Mouse (Mus musculus): Measurements from ENCODE around the gene Shcbp1. TPM values are rescaled to one million over a fixed set of nuclear protein-coding genes. Genes with fewer than 3 reads are reported as not detected.
"Not testable (repeated sequence)": the region's sequence is repeated elsewhere in the genome, so short reads cannot be mapped to it uniquely, and the experiment has no call there.

Shcbp1 gene
- 57.0 and 60.4 TPM in 2 replicates for polyA plus RNA-seq (2015; fragmentation: Nextera tagmentation; extraction: Ambion mirVana)

GRCm38 (mm10) chr8:4779254-4780055 is at the start of gene Shcbp1:
Gene Shcbp1 (minus strand): TSS chr8:4779567.
- Histone ChIP-seq H3K4me3 (peak within 1 kb of the TSS; percentile 77), H3K9me3 (replicated peaks) (no peaks in the 10 kb centered on the region), H3K27me3 (no peaks in the 10 kb centered on the region), H3K9ac (peak within 1 kb of the TSS; percentile 73), H3K4me1 (peaks cover 15% of the 10 kb centered on the region), H3K27ac (no peak within 1 kb of the TSS), H3K36me3 (ENCODE audit: poor library complexity, severe bottlenecking) (peaks cover 12% of the 10 kb centered on the region), H3K4me2 (peak within 1 kb of the TSS; percentile 77)
- ATAC-seq: peak; percentile 98
- 3% methylated on average over 29 of the region's 29 CpGs for WGBS

DNA sequence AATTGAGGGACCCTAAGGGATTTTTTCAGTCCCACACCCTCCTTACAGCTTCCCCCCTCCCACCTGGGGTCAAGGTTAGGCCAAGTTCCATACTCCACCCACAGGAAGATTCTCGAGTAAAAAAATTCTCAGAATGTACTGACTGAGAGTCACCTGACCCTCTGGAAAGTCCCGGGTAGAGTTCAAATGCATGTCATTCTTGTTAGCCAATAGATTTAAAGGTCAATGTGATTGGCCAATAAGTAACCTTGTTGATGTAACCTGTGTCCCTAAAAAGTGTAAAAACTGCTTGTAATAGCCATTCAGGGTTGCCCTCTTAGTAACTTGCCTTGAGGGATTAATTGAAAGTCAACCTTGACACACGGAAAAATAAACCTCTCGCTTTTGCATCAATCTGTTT is 29.5 kb upstream of the Shcbp1 start:
- Histone ChIP-seq H3K9ac (no peak overlapping the region), H3K4me2 (no peak overlapping the region), H3K27me3 (no peaks in the 10 kb centered on the region), H3K27ac (no peak overlapping the region), H3K9me3 (replicated peaks) (no peaks in the 10 kb centered on the region), H3K4me1 (no peaks in the 10 kb centered on the region), H3K4me3 (no peak overlapping the region), H3K36me3 (ENCODE audit: poor library complexity, severe bottlenecking) (no peaks in the 10 kb centered on the region)
- 93% methylated on average over 4 of the region's 4 CpGs for WGBS
- ATAC-seq: no peak

DNA sequence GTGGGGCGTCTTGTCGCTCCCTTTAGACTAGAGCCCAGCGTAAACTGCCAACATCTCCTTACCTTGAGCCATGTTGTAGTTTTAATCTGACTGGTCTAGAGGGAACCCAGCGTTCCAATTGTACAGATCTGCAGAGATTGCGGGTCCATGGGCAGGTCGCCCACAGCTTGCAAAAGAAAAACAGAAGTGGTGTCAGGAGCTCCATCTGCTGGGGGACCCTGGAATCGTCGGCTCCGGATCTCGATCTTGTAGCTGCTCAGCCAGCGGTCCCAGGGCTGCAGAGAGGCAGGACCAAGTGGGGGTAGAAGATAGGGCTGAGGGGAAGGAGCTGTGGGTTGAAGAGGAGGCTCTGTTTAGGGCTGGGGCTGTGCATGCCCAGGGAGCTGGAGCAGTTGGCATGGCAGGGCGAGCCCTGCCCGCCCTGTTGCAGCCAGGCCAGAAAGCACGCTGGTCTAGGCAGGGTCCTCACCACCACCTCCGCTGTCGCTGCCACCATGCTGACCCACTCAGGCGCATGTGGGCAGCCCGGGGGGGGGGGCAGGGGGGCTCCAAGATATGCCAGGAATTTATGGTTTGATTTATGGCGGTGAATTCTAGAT is 21.3 kb upstream of the Shcbp1 start:
- H3K27me3 ChIP-seq: no peaks in the 10 kb centered on the region
- H3K27ac ChIP-seq: no peak overlapping the region
- 62% methylated on average over 19 of the region's 19 CpGs for WGBS
- no peak overlapping the region for H3K9ac ChIP-seq
- H3K36me3 ChIP-seq (ENCODE audit: poor library complexity, severe bottlenecking): no peaks in the 10 kb centered on the region
- H3K4me2 ChIP-seq: 0 out of 2 replicates have a peak overlapping the region, but pooled peaks have one; percentile 14
- ATAC-seq: peak; percentile 50
- no peak overlapping the region for H3K4me3 ChIP-seq
- H3K9me3 ChIP-seq (replicated peaks): no peaks in the 10 kb centered on the region
- H3K4me1 ChIP-seq: no peaks in the 10 kb centered on the region

- 79% methylated on average over 5 of the region's 6 CpGs for WGBS
- H3K4me3 ChIP-seq: peak overlapping the region; percentile 77
- ATAC-seq: no peak
These were observed 1.1 kb downstream of the Shcbp1 start for GRCm38 (mm10) chr8:4778266-4778665.

GRCm38 (mm10) chr8:4764751-4765150 is 14.6 kb downstream of the Shcbp1 start:
- no peak overlapping the region for H3K9ac ChIP-seq
- no peak overlapping the region for H3K27ac ChIP-seq
- no peak for ATAC-seq
- WGBS: 94% methylated on average over 4 of the region's 4 CpGs
- H3K4me3 ChIP-seq: no peak overlapping the region
- H3K9me3 ChIP-seq (replicated peaks): no peaks in the 10 kb centered on the region
- H3K4me1 ChIP-seq: no peaks in the 10 kb centered on the region
- H3K27me3 ChIP-seq: no peaks in the 10 kb centered on the region
- no peaks in the 10 kb centered on the region for H3K36me3 ChIP-seq (ENCODE audit: poor library complexity, severe bottlenecking)
- H3K4me2 ChIP-seq: no peak overlapping the region

More at GRCm38 (mm10) chr8:4778266-4778665, 1.1 kb downstream of the Shcbp1 start:
- Histone ChIP-seq H3K4me1 (peaks cover 15% of the 10 kb centered on the region), H3K9ac (no peak overlapping the region), H3K4me2 (peak overlapping the region; percentile 77), H3K27ac (no peak overlapping the region), H3K27me3 (no peaks in the 10 kb centered on the region), H3K9me3 (replicated peaks) (0 out of 2 replicates have a peak, but pooled peaks cover 9% of the 10 kb centered on the region), H3K36me3 (ENCODE audit: poor library complexity, severe bottlenecking) (peaks cover 22% of the 10 kb centered on the region)

DNA sequence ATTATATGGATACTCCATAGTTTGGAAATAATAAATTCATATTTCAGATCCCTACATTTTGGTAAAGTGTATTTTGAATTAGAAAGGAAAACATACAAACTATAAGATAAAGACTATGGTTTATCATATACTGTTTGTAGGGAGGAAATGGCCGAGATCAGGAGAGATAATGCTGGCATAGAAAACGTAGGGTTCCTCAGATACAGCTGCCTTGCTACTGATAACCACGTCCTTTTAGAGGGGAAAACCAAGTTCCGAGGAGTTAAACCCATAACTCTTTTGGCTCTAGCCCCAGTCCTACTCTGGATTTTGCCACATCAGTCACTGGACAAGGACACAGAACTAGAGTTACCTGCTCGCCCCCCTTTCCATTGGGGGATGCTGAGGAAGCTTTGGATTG is 26.3 kb downstream of the Shcbp1 start:
- H3K9ac ChIP-seq: no peak overlapping the region
- no peak overlapping the region for H3K4me3 ChIP-seq
- no peaks in the 10 kb centered on the region for H3K9me3 ChIP-seq (replicated peaks)
- H3K27me3 ChIP-seq: no peaks in the 10 kb centered on the region
- H3K4me2 ChIP-seq: no peak overlapping the region
- no peak overlapping the region for H3K27ac ChIP-seq
- H3K4me1 ChIP-seq: no peaks in the 10 kb centered on the region
- no peak for ATAC-seq
- 94% methylated on average over 5 of the region's 5 CpGs for WGBS
- H3K36me3 ChIP-seq (ENCODE audit: poor library complexity, severe bottlenecking): peaks cover 9% of the 10 kb centered on the region; the same call in 1 of the 2 replicates

- Histone ChIP-seq H3K9ac (no peak overlapping the region), H3K27ac (no peak overlapping the region), H3K9me3 (replicated peaks) (peaks cover 4% of the 10 kb centered on the region; the same call in 1 of the 2 replicates), H3K4me3 (no peak overlapping the region), H3K27me3 (no peaks in the 10 kb centered on the region), H3K4me2 (no peak overlapping the region), H3K4me1 (no peaks in the 10 kb centered on the region), H3K36me3 (ENCODE audit: poor library complexity, severe bottlenecking) (peaks cover 8% of the 10 kb centered on the region)
- no peak for ATAC-seq
- 69% methylated on average over 1 of the region's 1 CpGs for WGBS
These were observed 48.4 kb downstream of the Shcbp1 start for GRCm38 (mm10) chr8:4730942-4731341.

DNA sequence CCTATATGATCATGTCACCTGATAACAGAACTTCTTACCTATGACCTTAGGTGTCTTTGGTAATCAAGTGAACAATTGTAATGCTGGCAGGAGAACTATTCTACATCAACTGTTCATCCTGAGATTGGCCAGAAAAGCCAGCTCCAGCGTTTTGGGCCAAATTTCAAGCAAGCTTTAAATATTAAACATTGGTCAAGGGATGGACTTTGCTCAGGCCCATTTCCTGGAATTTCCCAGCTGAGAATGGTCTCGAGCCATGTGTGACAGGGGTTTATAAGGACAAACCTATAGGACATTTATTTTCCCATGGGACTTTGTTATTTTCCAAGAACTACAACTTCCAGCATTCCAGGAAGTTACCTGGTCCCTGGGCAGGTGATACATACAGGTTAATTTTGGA is 63.8 kb downstream of the Shcbp1 start:
- Histone ChIP-seq H3K4me1 (no peaks in the 10 kb centered on the region), H3K4me3 (no peak overlapping the region), H3K27me3 (no peaks in the 10 kb centered on the region), H3K9me3 (replicated peaks) (no peaks in the 10 kb centered on the region), H3K9ac (no peak overlapping the region), H3K4me2 (no peak overlapping the region), H3K36me3 (ENCODE audit: poor library complexity, severe bottlenecking) (no peaks in the 10 kb centered on the region), H3K27ac (no peak overlapping the region)
- ATAC-seq: no peak
- 73% methylated on average over 2 of the region's 2 CpGs for WGBS

- not testable (repeated sequence) for H3K27ac ChIP-seq; ATAC-seq; H3K9ac ChIP-seq; H3K4me3 ChIP-seq; H3K4me1 ChIP-seq; H3K4me2 ChIP-seq; H3K36me3 ChIP-seq (ENCODE audit: poor library complexity, severe bottlenecking); H3K9me3 ChIP-seq (replicated peaks); H3K27me3 ChIP-seq
- WGBS: 64% methylated on average over 5 of the region's 5 CpGs
These were observed 71.0 kb downstream of the Shcbp1 start for GRCm38 (mm10) chr8:4708346-4708745.

- not testable (repeated sequence) for H3K9ac ChIP-seq; H3K4me3 ChIP-seq; H3K4me1 ChIP-seq; H3K36me3 ChIP-seq (ENCODE audit: poor library complexity, severe bottlenecking); H3K9me3 ChIP-seq (replicated peaks); H3K27me3 ChIP-seq; H3K27ac ChIP-seq; ATAC-seq; H3K4me2 ChIP-seq
- 82% methylated on average over 7 of the region's 7 CpGs for WGBS
These were observed 71.5 kb downstream of the Shcbp1 start for GRCm38 (mm10) chr8:4707916-4708315.

DNA sequence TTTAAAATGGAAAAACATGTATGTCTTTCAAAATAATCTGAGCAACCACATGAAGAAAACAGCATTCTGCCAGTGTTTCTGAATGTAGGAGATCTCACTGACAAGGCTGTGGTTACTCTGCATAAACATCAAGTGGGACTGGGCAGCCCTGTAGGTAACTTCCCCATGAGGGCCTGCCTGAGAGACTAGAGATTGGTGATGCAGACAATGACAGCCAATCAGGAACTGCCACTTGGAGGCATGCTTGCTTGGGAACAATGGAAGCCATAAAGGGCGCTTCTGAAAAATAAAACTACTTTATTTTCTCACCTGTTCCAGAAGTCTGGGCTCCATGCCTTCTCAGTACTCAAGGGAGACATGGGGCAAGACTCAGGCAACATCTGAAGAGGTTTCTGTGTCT is 87.7 kb downstream of the Shcbp1 start:
- no peaks in the 10 kb centered on the region for H3K36me3 ChIP-seq (ENCODE audit: poor library complexity, severe bottlenecking)
- no peak overlapping the region for H3K4me2 ChIP-seq
- no peak for ATAC-seq
- no peaks in the 10 kb centered on the region for H3K27me3 ChIP-seq
- H3K4me1 ChIP-seq: no peaks in the 10 kb centered on the region
- H3K27ac ChIP-seq: no peak overlapping the region
- no peak overlapping the region for H3K4me3 ChIP-seq
- no peaks in the 10 kb centered on the region for H3K9me3 ChIP-seq (replicated peaks)
- H3K9ac ChIP-seq: no peak overlapping the region
- 60% methylated on average over 1 of the region's 1 CpGs for WGBS
